Mouse (Mus musculus): Measurements from ENCODE around the gene Psma2.

DNA sequence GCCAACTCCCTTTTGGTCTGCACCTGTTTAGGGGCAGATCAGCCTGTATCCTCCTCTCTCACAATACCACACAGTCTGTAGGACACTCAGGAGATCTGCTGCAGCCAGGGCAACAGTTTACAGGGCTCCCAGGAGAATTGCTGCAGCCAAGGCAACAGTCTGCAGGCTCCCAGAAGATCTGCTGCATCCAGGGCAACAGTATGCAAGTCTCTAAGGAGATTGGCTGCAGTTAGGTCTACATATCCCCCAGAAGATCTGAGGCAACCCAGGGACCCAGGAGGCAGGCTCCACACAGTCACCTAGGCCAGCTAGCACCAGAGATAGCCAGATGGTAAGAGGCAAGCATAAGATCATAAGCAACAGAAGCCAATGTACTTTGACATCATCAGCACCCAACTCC is 38.9 kb upstream of the Psma2 start:
- TF ChIP-seq POLR2A (IDR thresholded peaks at IDR 0.05; ENCODE audit: low read depth, low read length) (no peak), CTCF (conservative IDR thresholded peaks at IDR 0.05; ENCODE audit: insufficient read depth, insufficient read length, low read depth, low read length) (no peak)
